Mouse (Mus musculus) embryonic facial prominence, embryonic 11.5 days (tissue): ENCODE results near the gene Pax5. TPM values are rescaled to one million over a fixed set of nuclear protein-coding genes. Genes with fewer than 3 reads are reported as not detected.

Source experiments
- ATAC-seq: fragments of 200-750 bp; cut with Nextera tagmentation; replicated peaks from 2 replicates; pipeline ENCODE4 v1.8.0; 2017; ENCODE audit warnings: low read depth; ENCODE audit not compliant: insufficient number of reproducible peaks, low FRiP score, low TSS enrichment
- DNase-seq: peaks from one replicate; pipeline ENCODE4 v3.0.0-alpha.2; 2015; ENCODE audit warnings: low spot score
- H3K27ac ChIP-seq: fragments of 300-500 bp; sonication (generic); replicated peaks from 2 replicates; pipeline ENCODE4 v1.5.1; 2014; ENCODE audit warnings: mild to moderate bottlenecking, low read depth, low read length, control low read depth
- H3K27me3 ChIP-seq: fragments of 300-500 bp; sonication (generic); 2 replicates; pipeline ENCODE4 v1.6.1; 2014; ENCODE audit warnings: mild to moderate bottlenecking, low read length, moderate library complexity, mixed read lengths; ENCODE audit not compliant: control insufficient read depth, insufficient read depth
- H3K36me3 ChIP-seq: fragments of 300-500 bp; sonication (generic); replicated peaks from 2 replicates; pipeline ENCODE4 v1.6.1; 2014; ENCODE audit warnings: low read depth, mild to moderate bottlenecking, low read length, moderate library complexity, mixed read lengths; ENCODE audit not compliant: control insufficient read depth, insufficient read depth
- H3K4me1 ChIP-seq: fragments of 300-500 bp; sonication (generic); 2 replicates; pipeline ENCODE4 v1.6.1; 2014; ENCODE audit warnings: low read length, mixed read lengths; ENCODE audit not compliant: control insufficient read depth, insufficient read depth
- H3K4me2 ChIP-seq: fragments of 300-500 bp; sonication (generic); 2 replicates; pipeline ENCODE4 v1.6.1; 2014; ENCODE audit warnings: low read depth, mild to moderate bottlenecking, control low read depth, low read length, moderate library complexity
- H3K4me3 ChIP-seq: fragments of 300-500 bp; sonication (generic); 2 replicates; pipeline ENCODE4 v1.5.1; 2014; ENCODE audit warnings: low read depth, low read length, control low read depth
- H3K9ac ChIP-seq: fragments of 300-500 bp; sonication (generic); replicated peaks from 2 replicates; pipeline ENCODE4 v1.6.1; 2014; ENCODE audit warnings: mild to moderate bottlenecking, control low read depth, low read length
- H3K9me3 ChIP-seq: fragments of 300-500 bp; sonication (generic); replicated peaks from 2 replicates; pipeline ENCODE4 v1.6.1; 2016; ENCODE audit warnings: mild to moderate bottlenecking, low read length, inconsistent platforms, mixed read lengths; ENCODE audit not compliant: control insufficient read depth
- WGBS: fragments of 180-500 bp; shearing (Covaris S2); extraction: QIAGEN DNeasy Blood & Tissue Kit; methylation state at CpG from one replicate; pipeline ENCODE4 v1.1.7; 2014; 5-methylcytosine and 5-hydroxymethylcytosine counted together
- polyA plus RNA-seq: library from polyadenylated mRNA; unstranded; fragments of >200 nt; fragmentation: Nextera tagmentation; extraction: Ambion mirVana; gene quantifications from 2 replicates; pipeline ENCODE4 v1.2.1, GENCODE M21; 2014

Pax5 gene
- polyA plus RNA-seq, 1 experiment from 2014 or later, result 0.72 TPM

- no peaks in the 10 kb centered on the region for H3K27me3 ChIP-seq
- H3K27ac ChIP-seq, result no peak overlapping the region
- no peaks in the 10 kb centered on the region for H3K36me3 ChIP-seq
- no peaks in the 10 kb centered on the region for H3K4me1 ChIP-seq
- no peaks in the 10 kb centered on the region for H3K9me3 ChIP-seq
- DNase-seq, result no peak
- no peak overlapping the region for H3K9ac ChIP-seq
- no peak overlapping the region for H3K4me2 ChIP-seq
- ATAC-seq, result no peak
- no peak overlapping the region for H3K4me3 ChIP-seq
- WGBS, result 81% methylated on average over 5 of the region's 5 CpGs
These were observed 212.1 kb downstream of the Pax5 start for GRCm38 (mm10) chr4:44498156-44498555.

GRCm38 (mm10) chr4:44495836-44496235 is 214.5 kb downstream of the Pax5 start:
- WGBS, result 83% methylated on average over 2 of the region's 2 CpGs
- no peak for ATAC-seq
- H3K4me3 ChIP-seq, result no peak overlapping the region
- DNase-seq, result no peak
- H3K27me3 ChIP-seq, result no peaks in the 10 kb centered on the region
- no peaks in the 10 kb centered on the region for H3K36me3 ChIP-seq
- no peaks in the 10 kb centered on the region for H3K9me3 ChIP-seq
- no peak overlapping the region for H3K27ac ChIP-seq
- no peaks in the 10 kb centered on the region for H3K4me1 ChIP-seq
- H3K9ac ChIP-seq, result no peak overlapping the region
- no peak overlapping the region for H3K4me2 ChIP-seq

GRCm38 (mm10) chr4:44493756-44494155 is 216.5 kb downstream of the Pax5 start:
- 74% methylated on average over 6 of the region's 6 CpGs for WGBS
- Histone ChIP-seq H3K4me1 (no peaks in the 10 kb centered on the region), H3K27ac (no peak overlapping the region), H3K9me3 (no peaks in the 10 kb centered on the region), H3K9ac (no peak overlapping the region), H3K27me3 (no peaks in the 10 kb centered on the region), H3K4me3 (no peak overlapping the region), H3K4me2 (no peak overlapping the region), H3K36me3 (no peaks in the 10 kb centered on the region)
- no peak for ATAC-seq
- no peak for DNase-seq

GRCm38 (mm10) chr4:44490872-44491271 is 219.4 kb downstream of the Pax5 start:
- H3K4me2 ChIP-seq, result no peak overlapping the region

DNA sequence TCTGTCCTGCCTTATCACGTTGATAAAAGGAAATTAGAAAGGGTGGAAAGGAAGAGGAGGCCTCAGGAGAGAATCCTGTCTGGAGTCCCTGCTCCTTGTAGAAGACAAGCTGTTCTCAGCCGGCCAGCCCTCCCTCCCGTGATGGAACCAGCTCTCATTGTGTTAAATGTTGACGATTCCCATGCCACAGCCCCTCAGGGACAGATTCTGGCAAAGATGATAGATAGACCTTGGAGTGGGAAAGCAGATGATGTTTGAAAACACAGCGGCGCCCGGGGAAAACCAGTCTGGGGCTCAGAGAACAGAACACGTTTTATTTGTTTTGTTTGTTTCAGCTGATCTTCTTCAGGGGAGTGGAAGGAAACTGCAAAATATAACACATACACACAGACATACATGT is 221.6 kb downstream of the Pax5 start:
- no peaks in the 10 kb centered on the region for H3K27me3 ChIP-seq
- no peak overlapping the region for H3K4me2 ChIP-seq
- no peak overlapping the region for H3K4me3 ChIP-seq
- no peaks in the 10 kb centered on the region for H3K4me1 ChIP-seq
- ATAC-seq (no peak), DNase-seq (no peak)
- H3K9me3 ChIP-seq, result no peaks in the 10 kb centered on the region
- 51% methylated on average over 8 of the region's 8 CpGs for WGBS
- no peak overlapping the region for H3K27ac ChIP-seq
- no peak overlapping the region for H3K9ac ChIP-seq
- no peaks in the 10 kb centered on the region for H3K36me3 ChIP-seq

More at GRCm38 (mm10) chr4:44490872-44491271, 219.4 kb downstream of the Pax5 start:
- Histone ChIP-seq H3K27me3 (no peaks in the 10 kb centered on the region), H3K4me1 (no peaks in the 10 kb centered on the region), H3K4me3 (no peak overlapping the region), H3K9ac (no peak overlapping the region), H3K9me3 (no peaks in the 10 kb centered on the region), H3K27ac (no peak overlapping the region), H3K36me3 (no peaks in the 10 kb centered on the region)
- 68% methylated on average over 6 of the region's 6 CpGs for WGBS
- DNase-seq, result no peak
- ATAC-seq, result no peak

DNA sequence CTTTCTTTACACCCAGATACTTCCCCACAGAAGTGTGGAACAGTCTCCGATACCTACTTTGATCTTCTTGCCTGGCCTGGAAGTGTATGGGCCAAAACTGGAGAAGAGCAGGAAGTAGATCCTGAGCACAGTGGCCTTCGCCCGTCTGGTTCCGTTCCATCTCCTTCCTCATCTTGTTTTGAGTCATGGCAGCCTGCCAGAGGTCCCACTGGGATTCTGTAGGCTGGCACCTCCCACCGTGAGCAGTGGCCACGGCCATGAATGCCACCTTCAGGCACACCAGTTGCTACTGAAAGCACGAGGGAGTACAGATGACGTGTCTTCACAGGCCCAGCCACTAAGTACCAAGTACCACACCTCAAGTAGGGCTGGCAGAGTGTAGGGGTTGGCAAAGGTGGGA is 222.1 kb downstream of the Pax5 start:
- H3K4me3 ChIP-seq, result no peak overlapping the region
- H3K9ac ChIP-seq, result no peak overlapping the region
- no peaks in the 10 kb centered on the region for H3K4me1 ChIP-seq
- ATAC-seq (no peak), DNase-seq (no peak)
- 79% methylated on average over 8 of the region's 8 CpGs for WGBS
- no peak overlapping the region for H3K4me2 ChIP-seq
- H3K27ac ChIP-seq, result no peak overlapping the region
- no peaks in the 10 kb centered on the region for H3K9me3 ChIP-seq
- no peaks in the 10 kb centered on the region for H3K27me3 ChIP-seq
- no peaks in the 10 kb centered on the region for H3K36me3 ChIP-seq

GRCm38 (mm10) chr4:44482851-44483250 is 227.4 kb downstream of the Pax5 start:
- no peak overlapping the region for H3K4me3 ChIP-seq
- no peak overlapping the region for H3K9ac ChIP-seq
- DNase-seq, result no peak
- WGBS, result 85% methylated on average over 9 of the region's 9 CpGs
- H3K27ac ChIP-seq, result no peak overlapping the region
- no peaks in the 10 kb centered on the region for H3K4me1 ChIP-seq
- no peaks in the 10 kb centered on the region for H3K27me3 ChIP-seq
- no peak overlapping the region for H3K4me2 ChIP-seq
- H3K9me3 ChIP-seq, result no peaks in the 10 kb centered on the region
- ATAC-seq, result no peak
- H3K36me3 ChIP-seq, result no peaks in the 10 kb centered on the region

DNA sequence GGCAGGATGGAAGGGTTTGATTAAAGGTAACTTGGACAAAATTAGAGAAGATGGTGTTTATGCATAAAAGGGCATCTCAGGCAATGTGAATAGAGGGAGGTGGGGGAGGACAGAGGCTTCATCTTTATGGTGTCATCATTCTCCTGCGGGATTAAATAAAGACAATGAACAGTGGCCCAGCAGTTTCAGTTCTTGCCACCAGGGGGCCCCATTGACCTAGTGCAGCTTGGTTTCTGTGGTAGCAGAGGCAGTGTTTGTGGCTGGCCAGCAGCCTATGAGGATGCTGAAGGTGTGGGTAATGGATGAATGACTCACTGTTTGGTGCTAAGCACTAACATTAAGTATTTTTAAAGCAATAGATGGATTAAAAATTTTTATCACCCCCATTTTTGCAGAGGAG is 230.5 kb downstream of the Pax5 start:
- DNase-seq, result no peak
- no peaks in the 10 kb centered on the region for H3K4me1 ChIP-seq
- no peak overlapping the region for H3K4me2 ChIP-seq
- ATAC-seq, result no peak
- H3K27ac ChIP-seq, result no peak overlapping the region
- WGBS, result 100% methylated on average over 1 of the region's 1 CpGs
- H3K9me3 ChIP-seq, result no peaks in the 10 kb centered on the region
- H3K4me3 ChIP-seq, result no peak overlapping the region
- H3K9ac ChIP-seq, result no peak overlapping the region
- no peaks in the 10 kb centered on the region for H3K27me3 ChIP-seq
- H3K36me3 ChIP-seq, result no peaks in the 10 kb centered on the region
